Mouse (Mus musculus): ENCODE results near the gene Nr5a2. TPM values are rescaled to one million over a fixed set of nuclear protein-coding genes. Genes with fewer than 3 reads are reported as not detected.
A peak's percentile ranks its signal among the peaks of the same experiment; 100 is the strongest.

The Nr5a2 gene
- total RNA-seq (2021), result 1 to 10 TPM; 1.6 to 2.6 TPM
- long read RNA-seq, experiment 1, result 0 reads
- long read RNA-seq, experiment 2, result 0 reads

- DNase-seq, result no peak
- intact Hi-C loops (cut with DNase I; ENCODE audit: low total_unique reads), result no loop called here
These were observed at the start of gene Nr5a2 for GRCm38 (mm10) chr1:136960428-136961012. TSS of gene Nr5a2 (minus strand) at chr1:136960448.

DNA sequence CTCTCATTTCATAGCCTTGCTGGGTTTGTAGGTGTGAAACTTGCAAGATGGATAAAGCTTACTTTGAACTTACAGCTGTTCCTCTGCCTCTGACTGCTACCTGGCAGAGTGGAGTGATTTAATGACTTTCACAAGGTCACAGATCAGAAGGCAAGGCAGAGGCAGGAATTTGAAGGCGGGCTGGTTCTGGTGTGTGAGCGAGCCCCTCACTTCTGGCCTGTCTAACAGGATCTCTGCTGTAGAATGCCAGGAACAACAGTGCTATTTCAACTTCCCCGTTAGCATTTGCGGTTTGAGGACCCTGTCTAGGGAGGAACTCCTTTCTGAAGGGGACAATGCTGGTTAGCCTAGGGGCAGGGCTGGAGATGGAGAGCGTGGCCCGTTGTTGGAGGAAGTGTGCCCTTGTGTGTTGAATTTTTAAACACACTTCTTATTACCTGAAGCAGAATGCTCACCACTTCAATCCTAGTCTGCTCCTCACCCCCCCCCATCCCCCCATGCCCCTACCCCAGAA lies 48.5 kb upstream of the Nr5a2 start:
- intact Hi-C loops (cut with DNase I; ENCODE audit: low total_unique reads), result no loop called here
- no peak for DNase-seq

DNA sequence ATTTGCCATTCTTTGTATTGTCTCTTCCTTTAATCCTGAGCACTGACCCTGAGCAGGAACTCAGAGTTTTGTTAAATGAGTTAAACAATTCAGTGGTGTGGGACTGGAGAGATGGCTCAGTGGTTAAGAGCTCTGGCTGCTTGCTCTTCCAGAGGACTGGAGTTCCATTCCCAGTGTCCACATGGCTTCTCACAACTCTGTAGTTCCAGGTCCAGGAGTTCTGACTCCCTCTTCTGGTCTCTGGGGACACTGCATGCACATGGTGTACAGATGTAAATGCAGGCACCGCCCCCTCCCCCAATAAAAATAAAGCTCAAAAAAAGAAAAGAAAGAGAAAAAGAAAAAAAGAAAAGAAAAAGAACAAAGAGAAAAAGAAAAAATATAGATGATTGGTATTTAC lies 43.6 kb upstream of the Nr5a2 start:
- intact Hi-C loops (cut with DNase I; ENCODE audit: low total_unique reads), result no loop called here
- no peak for DNase-seq

DNA sequence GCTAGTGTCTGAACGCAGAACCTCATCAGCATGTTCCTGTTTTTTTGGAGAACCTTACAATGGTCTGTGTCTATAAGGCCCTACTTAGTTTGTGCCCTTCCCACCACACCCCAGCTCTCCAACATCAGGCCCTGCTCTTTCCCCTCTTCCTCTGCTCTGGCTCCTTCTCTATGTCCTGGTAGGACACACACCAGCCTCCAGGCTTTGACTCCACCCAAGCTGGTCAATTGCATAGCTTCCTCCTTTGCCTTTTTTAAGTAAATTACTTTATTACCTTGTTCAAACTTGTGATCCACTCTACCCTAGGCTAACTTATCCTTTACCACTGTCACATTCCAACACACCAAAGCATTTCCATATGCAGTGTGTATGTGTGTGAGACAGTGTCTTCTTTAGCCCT lies 42.9 kb upstream of the Nr5a2 start:
- no peak for DNase-seq
- intact Hi-C loops (cut with DNase I; ENCODE audit: low total_unique reads), result no loop called here

DNA sequence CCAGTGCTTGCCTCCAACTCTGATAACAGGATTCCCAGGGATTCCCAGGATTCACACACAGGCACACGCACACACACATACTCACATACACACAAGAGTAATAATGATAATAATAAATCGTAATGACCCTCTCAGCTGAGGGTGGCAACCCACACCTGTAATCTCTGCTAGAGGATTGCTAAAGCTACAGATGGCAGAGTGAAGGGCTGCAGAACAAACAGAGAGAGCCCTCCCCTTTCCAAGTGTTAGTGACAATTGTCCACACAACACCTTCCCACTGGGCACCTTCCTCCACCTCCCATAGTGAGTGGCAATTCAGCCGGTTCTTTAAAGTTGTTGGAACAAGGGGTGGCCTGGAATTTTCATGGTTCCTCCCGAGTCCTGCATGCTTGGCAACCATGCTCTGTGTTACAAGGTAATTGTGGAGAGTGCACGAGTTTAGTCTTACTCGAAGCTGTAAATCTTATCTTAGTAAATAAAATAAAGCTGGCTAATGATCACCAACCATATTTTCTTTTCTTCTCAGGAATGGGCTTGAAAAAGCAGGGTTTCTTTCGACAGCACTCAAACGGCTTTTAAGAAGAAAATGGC lies 31.6 kb upstream of the Nr5a2 start:
- DNase-seq, result no peak
- intact Hi-C loops (cut with DNase I; ENCODE audit: low total_unique reads), result no loop called here

GRCm38 (mm10) chr1:136980253-136980893 lies 20.1 kb upstream of the Nr5a2 start:
- no peak for DNase-seq
- intact Hi-C loops (cut with DNase I; ENCODE audit: low total_unique reads), result no loop called here

GRCm38 (mm10) chr1:136977867-136978266 lies 17.6 kb upstream of the Nr5a2 start:
- intact Hi-C loops (cut with DNase I; ENCODE audit: low total_unique reads), result no loop called here

GRCm38 (mm10) chr1:136974040-136974439 lies 13.8 kb upstream of the Nr5a2 start:
- DNase-seq, result no peak
- intact Hi-C loops (cut with DNase I; ENCODE audit: low total_unique reads), result no loop called here

More at GRCm38 (mm10) chr1:136977867-136978266, 17.6 kb upstream of the Nr5a2 start:
- no peak for DNase-seq

DNA sequence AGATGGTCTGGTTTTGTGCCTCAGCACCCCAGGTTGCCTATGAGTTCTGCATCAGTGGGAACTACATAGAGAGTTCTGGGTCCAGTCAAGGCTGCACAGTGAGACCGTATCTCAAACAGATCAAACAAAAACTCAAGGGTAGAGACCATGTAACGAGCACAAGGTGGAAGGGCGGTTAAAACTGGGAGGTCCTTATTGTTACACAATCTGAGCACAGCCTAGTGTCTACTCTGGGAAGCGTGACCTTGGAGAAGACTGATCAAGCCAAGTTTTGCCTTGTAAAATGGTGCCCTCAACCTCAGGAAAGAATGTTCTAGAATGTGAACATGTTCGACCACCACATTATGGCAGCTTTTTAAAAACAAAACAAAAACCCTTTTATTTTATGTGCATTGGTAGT lies 12.8 kb upstream of the Nr5a2 start:
- intact Hi-C loops (cut with DNase I; ENCODE audit: low total_unique reads), result no loop called here
- no peak for DNase-seq

GRCm38 (mm10) chr1:136970995-136971394 lies 10.7 kb upstream of the Nr5a2 start:
- DNase-seq, result no peak
- intact Hi-C loops (cut with DNase I; ENCODE audit: low total_unique reads), result no loop called here

DNA sequence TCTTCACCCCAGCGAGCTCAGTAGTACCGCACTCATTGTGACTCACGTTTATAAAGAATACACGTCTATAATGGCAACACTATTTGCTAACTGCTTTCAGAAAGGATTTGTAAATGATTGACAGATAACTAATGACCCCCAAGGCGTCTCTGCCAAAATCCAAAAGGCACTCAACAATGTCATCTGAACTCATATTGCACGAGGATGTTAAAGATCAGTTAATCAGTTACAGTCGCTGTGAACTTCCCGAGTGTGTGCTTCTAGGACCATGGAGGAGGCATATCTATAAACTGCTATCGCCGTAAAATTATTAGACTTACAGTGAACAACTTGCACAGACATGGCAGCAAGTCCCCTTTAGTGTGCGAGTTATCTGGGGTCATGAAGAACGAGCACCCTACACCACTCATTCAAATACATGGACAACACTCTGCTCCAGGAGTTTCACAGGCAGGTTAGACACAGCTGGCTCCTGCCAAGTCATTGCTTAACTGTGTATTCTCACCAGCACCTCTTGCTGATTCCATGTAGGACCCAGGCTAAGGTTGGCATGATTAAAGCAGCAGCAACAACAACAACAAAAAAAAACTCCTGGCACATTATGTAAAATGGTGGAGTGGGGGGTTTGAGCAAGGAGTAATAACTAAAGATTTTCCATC lies 6.6 kb upstream of the Nr5a2 start:
- intact Hi-C loops (cut with DNase I; ENCODE audit: low total_unique reads), result no loop called here
- DNase-seq, result no peak

DNA sequence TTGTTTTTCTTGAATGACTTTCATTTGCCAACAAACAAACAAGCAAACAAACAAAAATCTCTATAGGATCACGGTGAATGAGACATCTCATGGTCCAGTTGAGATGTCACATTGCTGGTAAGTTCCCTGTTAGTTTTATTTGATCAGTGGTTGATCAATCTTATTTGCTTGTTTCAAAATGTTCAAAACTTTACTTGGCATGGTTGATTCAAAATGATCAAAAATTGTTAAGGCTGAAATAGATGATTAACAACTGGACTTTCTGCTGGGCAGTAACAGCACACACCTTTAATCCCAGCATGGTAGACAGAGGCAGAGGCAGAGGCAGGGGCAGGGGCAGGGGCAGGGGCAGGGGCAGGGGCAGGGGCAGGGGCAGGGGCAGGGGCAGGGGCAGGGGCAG lies 757 bp downstream of the Nr5a2 start:
- DNase-seq, result no peak
- intact Hi-C loops (cut with DNase I; ENCODE audit: low total_unique reads), result no loop called here

DNA sequence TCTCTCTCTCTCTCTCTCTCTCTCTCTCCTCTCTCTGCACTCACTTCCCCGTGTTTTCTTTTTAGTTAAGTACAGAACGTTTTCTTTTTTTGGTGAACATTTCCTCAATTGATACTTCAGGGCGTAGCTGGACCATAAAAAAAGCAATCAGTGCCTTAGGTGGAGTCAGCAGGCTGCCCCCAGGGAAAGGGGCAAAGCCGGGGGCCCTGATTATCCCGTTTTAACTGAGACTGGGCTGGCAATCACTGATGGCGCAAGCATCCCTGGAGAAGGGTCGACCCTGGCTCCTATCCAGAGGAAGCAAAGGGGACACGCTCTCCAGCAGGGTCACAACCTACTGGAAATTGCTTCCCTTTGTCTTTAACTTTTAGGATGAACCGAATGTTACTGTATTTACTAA lies 1.6 kb downstream of the Nr5a2 start:
- intact Hi-C loops (cut with DNase I; ENCODE audit: low total_unique reads), result no loop called here
- DNase-seq, result no peak

DNA sequence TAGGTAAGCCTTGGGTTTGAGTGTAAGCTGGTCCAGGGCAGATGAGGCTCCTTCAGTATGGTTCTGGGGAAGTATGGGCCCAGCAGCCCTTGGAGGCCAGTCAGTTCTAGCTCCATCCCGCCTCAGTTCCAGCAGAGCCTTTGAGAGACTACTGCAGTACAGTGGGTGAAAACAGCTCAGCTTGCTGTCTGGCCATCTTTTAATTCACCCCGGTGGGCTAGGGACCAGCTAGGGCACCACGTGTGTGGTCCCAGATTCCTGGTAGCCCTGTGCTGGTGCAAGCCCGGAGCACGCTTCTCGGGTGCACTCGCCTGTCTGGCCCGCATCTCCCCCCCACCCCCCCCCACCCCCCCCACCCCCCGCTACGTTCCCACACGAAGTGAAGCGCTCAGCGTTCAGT lies 2.1 kb downstream of the Nr5a2 start:
- intact Hi-C loops (cut with DNase I; ENCODE audit: low total_unique reads), result no loop called here
- DNase-seq, result no peak

DNA sequence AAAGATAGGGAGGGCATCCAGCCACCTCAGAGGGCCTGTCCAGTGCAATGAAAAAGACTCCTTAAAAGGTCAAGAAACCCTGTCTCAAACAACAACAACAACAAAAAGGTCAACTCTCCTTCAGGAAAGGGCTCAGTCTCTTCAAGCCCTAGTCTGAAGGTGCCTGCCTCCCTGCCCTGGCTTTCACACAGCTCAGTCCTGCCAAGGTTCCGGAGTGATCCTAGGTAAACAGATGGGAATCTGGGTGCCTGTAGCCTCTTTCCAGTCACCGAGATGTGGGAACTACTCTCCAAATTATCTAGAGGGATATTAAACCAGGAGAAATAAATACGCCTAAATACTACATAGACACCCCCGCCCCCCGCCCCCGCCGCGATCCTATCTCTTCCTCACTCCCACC lies 2.6 kb downstream of the Nr5a2 start:
- intact Hi-C loops (cut with DNase I; ENCODE audit: low total_unique reads), result no loop called here
- DNase-seq, result no peak

GRCm38 (mm10) chr1:136954108-136954494 lies 6.1 kb downstream of the Nr5a2 start:
- intact Hi-C loops (cut with DNase I; ENCODE audit: low total_unique reads), result no loop called here
- DNase-seq, result no peak

- intact Hi-C loops (cut with DNase I; ENCODE audit: low total_unique reads), result no loop called here
- DNase-seq, result no peak
These were observed 6.7 kb downstream of the Nr5a2 start for GRCm38 (mm10) chr1:136953444-136954107.

GRCm38 (mm10) chr1:136952609-136953311 lies 7.5 kb downstream of the Nr5a2 start:
- intact Hi-C loops (cut with DNase I; ENCODE audit: low total_unique reads), result no loop called here
- DNase-seq, result peak; percentile 13

- intact Hi-C loops (cut with DNase I; ENCODE audit: low total_unique reads), result no loop called here
- no peak for DNase-seq
These were observed 8.2 kb downstream of the Nr5a2 start for GRCm38 (mm10) chr1:136951946-136952531.

Measured in gastrocnemius, postnatal 14 days (tissue).